Comparison of ENCODE assay signal across 12 mouse cellular contexts in the genomic region with DNA sequence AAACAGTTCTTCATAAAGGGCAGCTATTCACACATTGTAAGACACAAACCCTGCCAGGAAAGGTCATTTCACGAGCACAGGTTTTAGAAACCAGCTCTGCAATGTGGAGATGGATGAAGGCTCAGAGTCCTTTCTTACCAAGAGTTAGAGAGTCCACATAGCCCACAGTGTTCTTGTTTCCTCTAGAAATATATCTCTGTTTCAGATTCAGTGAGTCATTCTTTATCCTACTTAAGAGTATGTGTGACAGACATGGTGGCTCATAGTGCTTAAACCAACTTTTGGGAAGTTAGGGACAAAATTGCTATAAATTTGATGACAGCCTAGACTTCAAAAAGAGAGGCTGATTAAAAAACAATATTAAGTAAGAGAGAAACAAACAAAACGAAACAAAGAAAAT.
"Had no signal": no experiment of that assay in that cellular context is flagged by ENCODE, and none has a peak within 500 bp of the region (broad histone marks: within the 10 kb centered on the region; RNA-seq: fewer than 3 reads in every experiment).

No protein-coding gene starts in this region.

- DNase-seq: retina, postnatal 1 day; right cerebral cortex, adult 18-20 months; right cerebral cortex, postnatal 14 days; right cerebral cortex, postnatal 25 days; right cerebral cortex, postnatal 4 days; spleen, adult 18-20 months; thymus, adult 18-20 months; thymus, adult 2 months; thymus, postnatal 14 days; thymus, postnatal 25 days; thymus, postnatal 36 days; thymus, postnatal 4 days had no signal
